Mouse (Mus musculus) embryonic facial prominence, embryonic 10.5 days (tissue): ENCODE results near the gene Rgs10. TPM values are rescaled to one million over a fixed set of nuclear protein-coding genes. Genes with fewer than 3 reads are reported as not detected.

Experiments used
- DNase-seq: peaks from one replicate; pipeline ENCODE4 v3.0.0-alpha.2; 2017; ENCODE audit warnings: low spot score
- H3K27ac ChIP-seq: fragments of 300-500 bp; sonication (generic); replicated peaks from 2 replicates; pipeline ENCODE4 v1.5.1; 2016; ENCODE audit warnings: mild to moderate bottlenecking
- H3K27me3 ChIP-seq: fragments of 300-500 bp; sonication (generic); replicated peaks from 2 replicates; pipeline ENCODE4 v1.6.1; 2016; ENCODE audit warnings: low read depth, mild to moderate bottlenecking; ENCODE audit not compliant: poor library complexity, severe bottlenecking
- H3K36me3 ChIP-seq: fragments of 300-500 bp; sonication (generic); replicated peaks from 2 replicates; pipeline ENCODE4 v1.6.1; 2016; ENCODE audit warnings: mild to moderate bottlenecking, moderate library complexity
- H3K4me1 ChIP-seq: fragments of 300-500 bp; sonication (generic); 2 replicates; pipeline ENCODE4 v1.6.1; 2016
- H3K4me3 ChIP-seq: fragments of 300-500 bp; sonication (generic); 2 replicates; pipeline ENCODE4 v1.5.1; 2016; ENCODE audit warnings: mild to moderate bottlenecking, moderate library complexity
- H3K9me3 ChIP-seq: fragments of 300-500 bp; sonication (generic); 2 replicates; pipeline ENCODE4 v1.6.1; 2016; ENCODE audit warnings: mild to moderate bottlenecking
- WGBS: fragments of 180-500 bp; shearing (Covaris S2); methylation state at CpG from one replicate; pipeline ENCODE4 v1.1.7; 2016; 5-methylcytosine and 5-hydroxymethylcytosine counted together
- polyA plus RNA-seq: library from polyadenylated mRNA; unstranded; fragments of >200 nt; fragmentation: Nextera tagmentation; extraction: Ambion mirVana; gene quantifications from 2 replicates; pipeline ENCODE4 v1.2.1, GENCODE M21; 2016

Gene Rgs10
- polyA plus RNA-seq, 1 experiment from 2014 or later: 8.2 TPM

DNA sequence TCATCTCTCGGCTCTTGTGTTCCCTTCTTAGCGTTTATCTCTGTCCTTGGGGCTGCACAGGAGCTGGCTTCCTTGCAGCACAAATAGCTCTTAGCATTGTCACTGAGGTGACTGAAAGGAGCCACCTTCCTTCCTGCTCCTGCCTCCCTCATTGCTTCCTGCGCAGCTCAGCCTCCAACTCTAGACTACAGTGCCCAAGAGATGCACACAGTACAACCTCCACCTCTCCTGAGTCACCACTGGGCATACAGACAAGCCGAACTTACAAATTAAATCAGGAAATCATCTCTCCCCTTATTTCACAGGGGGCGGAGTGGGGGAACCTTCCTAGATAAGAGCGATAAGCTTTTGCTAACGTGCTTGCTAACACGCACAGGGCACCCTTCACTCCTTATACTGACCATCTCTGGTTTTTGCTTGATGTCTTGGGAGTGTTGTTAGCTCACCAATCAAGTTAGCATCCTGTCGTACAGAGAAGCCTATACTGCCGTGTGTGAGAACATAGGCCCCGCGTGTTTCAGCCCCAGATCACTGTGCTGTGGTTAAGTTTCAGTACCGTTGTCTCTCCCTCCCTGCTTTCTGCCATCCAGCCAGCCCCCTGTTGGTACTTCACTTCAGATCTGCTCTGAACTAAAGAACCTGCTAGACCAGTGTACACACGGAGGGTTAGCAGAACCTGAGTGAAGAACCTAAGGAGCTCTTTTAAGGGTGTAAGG is 36.6 kb downstream of the Rgs10 start:
- Histone ChIP-seq H3K27ac (no peak overlapping the region), H3K36me3 (no peaks in the 10 kb centered on the region), H3K4me1 (0 out of 2 replicates have a peak, but pooled peaks cover 3% of the 10 kb centered on the region), H3K4me3 (no peak overlapping the region), H3K27me3 (no peaks in the 10 kb centered on the region), H3K9me3 (no peaks in the 10 kb centered on the region)
- WGBS: 85% methylated on average over 14 of the region's 14 CpGs
- no peak for DNase-seq

DNA sequence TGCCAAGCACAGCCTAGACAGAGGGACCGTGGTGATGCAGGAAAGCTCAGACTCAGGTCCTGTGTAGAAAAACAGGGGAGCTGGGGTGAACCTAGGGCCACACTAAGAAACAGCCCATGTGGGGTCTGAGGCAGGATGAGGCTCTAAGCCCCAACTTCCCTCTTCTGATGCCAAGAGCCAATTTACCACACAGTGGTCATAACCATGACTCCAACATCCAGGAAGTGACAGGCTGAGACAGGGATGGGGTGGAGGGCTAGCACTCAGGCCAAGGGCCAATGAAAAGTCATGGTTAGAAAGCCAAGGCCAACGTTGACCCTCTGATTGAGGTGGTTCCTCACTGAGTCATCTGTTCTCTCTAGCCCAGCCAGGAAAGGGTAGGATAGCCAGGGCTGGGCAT is 37.6 kb downstream of the Rgs10 start:
- H3K36me3 ChIP-seq: no peaks in the 10 kb centered on the region
- 0 out of 2 replicates have a peak, but pooled peaks cover 3% of the 10 kb centered on the region for H3K4me1 ChIP-seq
- H3K9me3 ChIP-seq: no peaks in the 10 kb centered on the region
- DNase-seq: no peak
- no peak overlapping the region for H3K4me3 ChIP-seq
- WGBS: 88% methylated on average over 2 of the region's 2 CpGs
- H3K27ac ChIP-seq: no peak overlapping the region
- no peaks in the 10 kb centered on the region for H3K27me3 ChIP-seq

DNA sequence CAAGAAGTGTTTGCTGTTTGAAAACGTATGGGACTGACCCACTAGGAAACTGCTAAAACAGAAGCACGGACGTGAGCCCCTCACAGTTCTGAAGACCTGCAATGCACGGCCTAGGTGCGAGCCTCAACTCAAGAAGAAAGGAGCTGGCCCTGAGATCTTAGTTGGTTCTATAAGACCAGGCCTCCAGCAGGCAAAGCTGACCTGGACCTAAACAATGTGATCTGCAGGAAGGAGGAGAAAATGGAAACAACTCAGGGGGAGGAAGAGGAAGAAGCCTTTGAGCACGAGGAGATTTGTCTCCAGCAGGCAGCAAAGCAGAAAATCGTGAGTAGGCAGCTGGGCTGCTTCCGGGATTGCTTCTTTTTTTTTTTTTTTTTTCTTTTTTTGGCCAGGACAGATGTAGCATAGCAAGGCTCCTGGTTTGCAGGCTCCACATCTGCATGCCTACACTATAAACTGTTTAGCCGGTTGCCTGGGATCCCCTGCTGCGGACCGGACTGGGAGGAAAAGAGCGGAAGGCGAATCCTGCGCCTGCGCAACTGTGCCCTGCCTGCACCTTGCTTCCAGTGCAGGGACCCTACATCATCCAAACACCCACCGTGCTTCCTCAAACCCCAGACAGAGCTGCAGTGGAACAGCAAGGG is 39.3 kb downstream of the Rgs10 start:
- Histone ChIP-seq H3K4me3 (no peak overlapping the region), H3K4me1 (0 out of 2 replicates have a peak, but pooled peaks cover 3% of the 10 kb centered on the region), H3K27ac (no peak overlapping the region), H3K9me3 (no peaks in the 10 kb centered on the region), H3K27me3 (no peaks in the 10 kb centered on the region), H3K36me3 (no peaks in the 10 kb centered on the region)
- WGBS: 68% methylated on average over 16 of the region's 16 CpGs
- no peak for DNase-seq

DNA sequence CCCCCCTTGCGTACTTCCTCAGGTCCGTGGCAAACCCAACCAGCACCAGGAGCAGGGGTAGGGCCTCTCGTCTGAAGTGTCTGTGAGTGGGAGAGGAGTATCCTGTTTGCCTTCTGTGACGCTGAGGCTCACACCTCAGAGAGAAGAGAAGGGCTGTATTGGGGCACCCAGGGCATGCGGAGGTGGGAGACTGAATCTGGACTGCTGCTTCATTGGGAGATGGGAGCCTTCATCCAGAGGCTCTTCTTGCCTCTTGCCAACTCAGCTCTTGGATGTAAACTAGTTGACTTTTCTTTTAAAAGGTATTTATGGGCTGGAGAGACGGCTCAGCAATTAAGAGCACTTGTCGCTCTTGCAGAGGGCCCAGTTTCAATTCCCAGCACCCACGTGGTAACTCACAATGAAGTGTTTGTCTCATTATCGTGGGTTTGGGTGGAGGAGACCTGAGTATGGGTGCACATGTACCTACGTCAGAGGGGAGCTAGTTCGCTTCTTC is 42.3 kb downstream of the Rgs10 start:
- H3K4me3 ChIP-seq: no peak overlapping the region
- 86% methylated on average over 11 of the region's 11 CpGs for WGBS
- DNase-seq: no peak
- no peaks in the 10 kb centered on the region for H3K9me3 ChIP-seq
- no peaks in the 10 kb centered on the region for H3K36me3 ChIP-seq
- H3K27me3 ChIP-seq: no peaks in the 10 kb centered on the region
- H3K4me1 ChIP-seq: 0 out of 2 replicates have a peak, but pooled peaks cover 3% of the 10 kb centered on the region
- H3K27ac ChIP-seq: no peak overlapping the region

DNA sequence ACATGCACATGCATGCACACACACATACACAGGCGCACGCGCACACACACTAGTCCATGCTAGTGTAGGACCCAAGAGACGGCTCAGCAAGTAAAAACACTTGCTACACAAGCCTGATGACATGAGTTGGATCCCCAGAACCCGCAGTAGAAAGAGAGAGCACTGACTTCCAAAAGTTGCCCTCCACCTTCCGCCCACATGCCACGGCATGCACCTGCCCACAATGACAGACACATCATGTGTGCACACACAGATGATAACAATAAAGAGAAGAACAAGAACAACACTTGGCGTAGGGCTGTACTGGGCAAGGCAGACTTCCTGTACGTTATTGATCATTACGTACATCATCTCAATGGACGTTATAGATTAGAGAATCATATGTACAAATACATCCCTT is 44.4 kb downstream of the Rgs10 start:
- no peaks in the 10 kb centered on the region for H3K36me3 ChIP-seq
- no peak for DNase-seq
- H3K9me3 ChIP-seq: no peaks in the 10 kb centered on the region
- no peaks in the 10 kb centered on the region for H3K4me1 ChIP-seq
- H3K4me3 ChIP-seq: no peak overlapping the region
- H3K27me3 ChIP-seq: no peaks in the 10 kb centered on the region
- no peak overlapping the region for H3K27ac ChIP-seq
- 91% methylated on average over 11 of the region's 11 CpGs for WGBS

DNA sequence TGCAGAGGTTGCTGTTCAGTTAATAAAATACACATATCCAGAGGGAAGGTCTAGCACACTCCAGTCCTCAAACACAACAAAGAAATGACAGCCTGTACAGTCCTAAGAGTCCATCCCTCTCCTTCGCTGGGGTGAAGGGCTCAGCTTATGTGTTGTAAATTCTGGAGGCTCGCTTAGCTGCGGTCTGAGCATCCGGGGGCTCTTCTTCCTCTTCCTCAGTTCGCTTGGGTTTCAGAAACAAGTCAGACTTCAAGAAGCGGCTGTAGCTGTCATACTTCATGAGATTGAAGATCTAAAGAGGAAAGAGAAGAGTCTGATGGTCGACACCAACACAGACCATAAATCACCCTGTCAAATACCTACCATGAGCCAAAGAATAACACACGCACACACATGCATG is 44.8 kb downstream of the Rgs10 start:
- no peak for DNase-seq
- Histone ChIP-seq H3K4me1 (no peaks in the 10 kb centered on the region), H3K27me3 (no peaks in the 10 kb centered on the region), H3K4me3 (no peak overlapping the region), H3K27ac (no peak overlapping the region), H3K36me3 (no peaks in the 10 kb centered on the region), H3K9me3 (no peaks in the 10 kb centered on the region)
- WGBS: 90% methylated on average over 8 of the region's 8 CpGs

DNA sequence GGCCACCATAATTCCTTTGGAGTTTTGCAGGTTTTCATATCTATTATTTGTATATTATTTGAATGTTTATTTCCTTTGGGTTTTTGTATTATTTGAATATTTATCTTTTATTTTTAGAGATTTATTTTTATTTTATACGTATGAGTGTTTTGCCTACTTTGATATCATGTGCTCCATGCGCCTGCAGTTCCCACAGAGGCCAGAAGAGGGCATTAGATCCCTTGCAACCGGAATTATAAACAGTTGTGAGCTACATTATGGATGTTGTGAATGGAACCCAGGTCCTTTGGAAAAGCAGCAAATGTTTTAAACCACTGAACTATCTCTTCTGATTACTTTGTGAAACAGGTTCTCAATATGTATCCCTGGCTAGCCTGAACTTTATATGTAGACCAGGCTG is 46.2 kb downstream of the Rgs10 start:
- Histone ChIP-seq H3K36me3 (no peaks in the 10 kb centered on the region), H3K4me3 (no peak overlapping the region), H3K9me3 (no peaks in the 10 kb centered on the region), H3K4me1 (no peaks in the 10 kb centered on the region), H3K27me3 (no peaks in the 10 kb centered on the region), H3K27ac (no peak overlapping the region)
- no peak for DNase-seq
- WGBS: 44% methylated on average over 3 of the region's 3 CpGs

DNA sequence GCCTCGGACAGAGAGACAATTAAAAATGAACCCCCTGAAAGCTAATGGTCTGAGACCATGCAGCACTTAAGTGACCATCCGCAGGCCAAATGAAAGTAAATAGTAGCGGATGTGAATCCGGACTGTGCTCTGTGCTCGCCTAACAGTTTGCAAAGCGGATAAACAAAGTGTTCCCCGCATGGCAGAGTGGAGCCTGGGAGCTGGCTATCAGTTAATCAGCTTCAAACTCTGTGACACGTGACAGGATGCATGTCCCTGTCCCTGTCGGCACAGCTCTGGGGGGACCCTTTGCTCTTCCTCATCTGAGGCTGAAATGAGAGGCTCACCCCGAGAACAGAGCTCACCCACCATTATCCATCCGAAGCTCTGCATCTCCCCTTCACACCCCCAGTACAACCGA is 49.2 kb downstream of the Rgs10 start:
- no peak overlapping the region for H3K4me3 ChIP-seq
- 87% methylated on average over 12 of the region's 12 CpGs for WGBS
- DNase-seq: no peak
- no peaks in the 10 kb centered on the region for H3K36me3 ChIP-seq
- peaks cover 3% of the 10 kb centered on the region; the same call in 1 of the 2 replicates for H3K4me1 ChIP-seq
- no peak overlapping the region for H3K27ac ChIP-seq
- no peaks in the 10 kb centered on the region for H3K9me3 ChIP-seq
- H3K27me3 ChIP-seq: no peaks in the 10 kb centered on the region

DNA sequence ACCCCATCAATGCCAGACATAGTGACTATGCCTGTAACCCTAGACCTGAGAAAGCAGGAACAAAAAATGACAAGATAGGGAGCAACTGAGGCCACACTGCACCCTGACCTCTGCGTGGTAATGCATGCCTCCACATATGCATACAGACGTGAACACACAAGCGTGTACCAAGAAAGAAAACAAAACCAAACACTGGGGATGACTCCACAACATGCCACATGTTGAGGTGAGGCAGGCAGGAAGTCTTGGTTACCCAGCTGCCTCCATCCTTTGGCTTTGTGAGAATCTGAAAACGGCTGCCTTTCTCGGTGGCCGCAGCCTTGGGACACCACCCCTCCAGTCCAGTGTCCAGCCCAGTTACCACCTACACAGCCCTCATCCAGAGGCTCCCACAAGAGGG is 49.7 kb downstream of the Rgs10 start:
- no peaks in the 10 kb centered on the region for H3K27me3 ChIP-seq
- no peak overlapping the region for H3K4me3 ChIP-seq
- peaks cover 4% of the 10 kb centered on the region for H3K4me1 ChIP-seq
- DNase-seq: no peak
- no peak overlapping the region for H3K27ac ChIP-seq
- H3K9me3 ChIP-seq: no peaks in the 10 kb centered on the region
- H3K36me3 ChIP-seq: no peaks in the 10 kb centered on the region
- 87% methylated on average over 6 of the region's 6 CpGs for WGBS

DNA sequence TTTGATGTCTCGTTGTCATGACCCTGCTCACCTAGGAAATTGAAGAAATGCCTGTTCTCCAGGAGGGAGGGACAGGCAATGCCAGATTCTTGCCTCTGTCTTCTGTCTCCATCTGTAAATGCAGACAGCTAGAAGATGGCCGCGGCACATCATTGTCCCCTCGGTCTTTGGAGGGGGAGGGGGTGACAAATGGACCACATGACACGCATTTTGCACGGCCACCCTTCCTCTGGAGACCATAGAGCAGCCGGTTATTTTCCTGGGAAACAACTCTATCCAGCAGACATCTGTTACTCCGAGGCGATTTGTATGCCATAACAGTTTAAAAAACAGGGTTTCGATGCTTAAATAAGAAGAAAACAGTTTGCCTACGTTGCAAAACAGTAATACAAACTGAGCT is 51.9 kb downstream of the Rgs10 start:
- DNase-seq: no peak
- 86% methylated on average over 11 of the region's 11 CpGs for WGBS
- H3K27ac ChIP-seq: no peak overlapping the region
- no peaks in the 10 kb centered on the region for H3K36me3 ChIP-seq
- H3K27me3 ChIP-seq: no peaks in the 10 kb centered on the region
- H3K4me3 ChIP-seq: no peak overlapping the region
- no peaks in the 10 kb centered on the region for H3K9me3 ChIP-seq
- H3K4me1 ChIP-seq: peaks cover 14% of the 10 kb centered on the region

DNA sequence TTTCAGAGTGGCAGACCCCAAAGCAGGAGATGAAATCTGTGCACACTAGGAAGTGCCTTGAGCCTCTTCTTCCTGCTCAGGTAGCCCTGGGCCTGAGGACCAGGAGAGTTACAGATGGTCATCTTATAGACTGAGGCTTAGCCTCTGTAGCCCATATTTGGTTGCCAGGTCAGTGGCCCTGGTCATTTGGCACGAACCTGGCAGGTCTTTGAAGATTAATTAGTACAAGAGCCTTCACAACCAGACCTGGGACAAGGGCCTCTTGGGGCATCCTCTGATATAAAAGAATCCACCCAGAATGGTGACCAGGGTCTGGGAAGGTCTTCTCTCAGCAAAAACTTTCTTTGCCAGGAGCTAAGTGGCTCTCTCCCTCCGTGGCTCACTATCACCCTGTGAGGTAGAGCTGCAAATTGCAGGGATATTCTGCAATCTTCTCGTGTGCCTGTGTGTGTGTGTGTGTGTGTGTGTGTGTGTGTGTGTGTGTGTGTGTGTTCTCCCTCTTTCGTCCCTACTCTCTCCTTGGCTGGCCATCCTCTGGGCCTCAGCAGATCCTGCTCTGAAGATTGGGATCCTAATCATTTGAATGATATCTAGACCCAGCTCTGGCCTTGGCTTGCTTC is 53.4 kb downstream of the Rgs10 start:
- no peak overlapping the region for H3K4me3 ChIP-seq
- H3K9me3 ChIP-seq: no peaks in the 10 kb centered on the region
- H3K4me1 ChIP-seq: peaks cover 14% of the 10 kb centered on the region
- H3K27ac ChIP-seq: no peak overlapping the region
- no peak for DNase-seq
- H3K27me3 ChIP-seq: no peaks in the 10 kb centered on the region
- WGBS: 68% methylated on average over 4 of the region's 4 CpGs
- no peaks in the 10 kb centered on the region for H3K36me3 ChIP-seq

DNA sequence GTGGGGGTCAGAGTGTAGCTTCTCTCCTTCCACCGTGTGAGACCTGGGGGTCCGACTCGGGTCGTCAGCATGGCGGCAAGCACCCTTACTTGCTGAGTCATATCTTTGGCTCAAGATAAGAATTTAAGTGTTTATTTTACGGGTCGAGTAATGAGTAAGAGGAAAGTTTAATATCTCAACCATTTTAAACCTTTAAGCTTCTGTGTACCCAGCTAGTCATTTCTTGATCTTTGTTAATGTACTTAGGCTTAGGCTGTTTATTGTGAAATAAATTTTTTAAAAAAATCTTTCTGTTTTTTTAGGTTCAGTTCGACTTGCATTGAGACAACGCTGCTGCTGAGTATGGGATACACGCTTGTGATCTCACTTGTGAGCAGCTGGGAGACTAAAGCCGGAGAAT is 54.0 kb downstream of the Rgs10 start:
- H3K9me3 ChIP-seq: no peaks in the 10 kb centered on the region
- no peak overlapping the region for H3K27ac ChIP-seq
- DNase-seq: no peak
- H3K36me3 ChIP-seq: no peaks in the 10 kb centered on the region
- H3K4me3 ChIP-seq: no peak overlapping the region
- no peaks in the 10 kb centered on the region for H3K27me3 ChIP-seq
- WGBS: 89% methylated on average over 11 of the region's 11 CpGs
- peaks cover 14% of the 10 kb centered on the region for H3K4me1 ChIP-seq

DNA sequence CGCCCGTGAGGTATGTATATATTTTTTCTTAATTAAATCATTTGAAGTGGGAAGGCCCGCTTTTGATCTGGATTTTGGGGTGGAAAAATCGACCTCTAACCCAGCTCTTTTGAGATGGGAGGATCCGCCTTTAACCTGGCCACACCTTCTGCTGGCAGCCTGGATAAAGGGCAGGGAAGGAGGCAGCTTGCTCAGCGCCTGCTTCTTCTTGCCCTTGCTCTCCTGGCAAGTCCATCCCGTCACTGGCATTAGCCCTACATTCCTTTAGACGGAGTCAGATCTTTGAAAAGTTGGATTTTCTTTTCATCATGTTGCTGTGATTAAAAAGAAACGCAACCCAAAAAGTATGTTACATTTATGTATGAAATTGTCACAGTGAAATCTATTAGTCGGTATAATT is 54.8 kb downstream of the Rgs10 start:
- H3K27me3 ChIP-seq: no peaks in the 10 kb centered on the region
- H3K9me3 ChIP-seq: no peaks in the 10 kb centered on the region
- no peak overlapping the region for H3K27ac ChIP-seq
- no peak overlapping the region for H3K4me3 ChIP-seq
- no peaks in the 10 kb centered on the region for H3K36me3 ChIP-seq
- WGBS: 67% methylated on average over 10 of the region's 10 CpGs
- DNase-seq: no peak
- peaks cover 14% of the 10 kb centered on the region for H3K4me1 ChIP-seq
